Mouse (Mus musculus) effector memory CD4-positive, alpha-beta T cell, adult 7 months (primary cell): ENCODE measurements around the gene Taar7f. TPM values are rescaled to one million over a fixed set of nuclear protein-coding genes. Genes with fewer than 3 reads are reported as not detected.

Experiments used
- polyA plus RNA-seq: library from polyadenylated mRNA; unstranded; fragments of 100-300 nt; shearing (Covaris generic); gene quantifications from one replicate; pipeline ENCODE4 v1.2.1, GENCODE M21; 2017

The Taar7f gene
- not detected for polyA plus RNA-seq

DNA sequence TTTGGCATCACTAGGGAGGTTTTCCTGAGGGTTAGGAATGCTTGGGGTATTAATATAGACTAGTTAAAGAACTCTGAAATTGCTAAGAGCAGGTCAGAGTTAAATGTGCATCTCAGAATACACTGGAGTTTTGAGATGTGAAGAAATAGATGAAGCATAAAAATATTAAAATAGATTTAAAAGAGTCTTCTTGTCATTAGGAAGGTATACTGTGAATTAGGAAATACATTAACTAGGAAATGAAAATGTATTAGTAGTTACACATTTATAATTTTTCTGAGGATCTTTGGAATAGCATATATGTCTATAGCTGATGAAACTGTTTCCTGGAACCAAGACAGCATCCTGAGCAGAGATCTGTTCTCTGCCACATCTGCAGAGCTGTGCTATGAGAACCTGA is at the start of gene Taar7f:
Gene Taar7f, plus strand, starts transcription at position 301 of the 400 bp plus-strand sequence.

DNA sequence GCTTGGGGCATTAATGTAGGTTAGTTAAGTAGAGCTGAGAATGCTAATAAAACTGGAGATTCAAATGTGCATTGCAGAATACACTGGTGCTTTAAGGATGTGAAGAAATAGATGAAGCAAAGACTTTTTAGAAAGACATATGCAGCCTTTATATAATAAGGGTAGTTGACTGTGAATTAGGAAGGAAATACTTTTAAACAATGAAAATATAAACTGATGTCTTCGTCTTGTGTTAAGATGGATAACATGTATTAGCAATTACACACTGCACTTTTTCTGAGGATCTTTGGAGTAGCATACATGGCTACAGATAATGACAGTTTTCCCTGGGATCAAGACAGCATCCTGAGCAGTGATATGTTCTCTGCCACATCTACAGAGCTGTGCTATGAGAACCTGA is 49.7 kb upstream of the Taar7f start, which contains the start of gene Taar7b:
Gene Taar7b, plus strand, starts transcription at position 301 of the 400 bp plus-strand sequence.

DNA sequence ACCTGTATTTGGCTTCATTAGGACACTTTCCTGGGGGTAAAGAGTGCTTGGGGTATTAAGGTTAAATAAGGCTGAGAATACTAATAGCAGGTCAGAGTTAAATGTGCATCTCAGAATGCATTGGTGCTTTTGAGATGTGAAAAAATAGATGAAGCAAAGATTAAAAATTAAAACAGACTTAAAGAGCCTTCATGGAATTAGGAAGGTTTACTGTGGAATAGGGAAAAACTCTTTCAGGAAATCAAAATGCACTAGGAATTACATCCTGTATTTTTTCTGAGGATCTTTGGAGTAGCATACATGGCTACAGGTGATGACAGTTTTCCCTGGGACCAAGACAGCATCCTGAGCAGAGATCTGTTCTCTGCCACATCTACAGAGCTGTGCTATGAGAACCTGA is 22.4 kb upstream of the Taar7f start, which contains the start of gene Taar7d:
Gene Taar7d, plus strand, starts transcription at position 301 of the 400 bp plus-strand sequence.

DNA sequence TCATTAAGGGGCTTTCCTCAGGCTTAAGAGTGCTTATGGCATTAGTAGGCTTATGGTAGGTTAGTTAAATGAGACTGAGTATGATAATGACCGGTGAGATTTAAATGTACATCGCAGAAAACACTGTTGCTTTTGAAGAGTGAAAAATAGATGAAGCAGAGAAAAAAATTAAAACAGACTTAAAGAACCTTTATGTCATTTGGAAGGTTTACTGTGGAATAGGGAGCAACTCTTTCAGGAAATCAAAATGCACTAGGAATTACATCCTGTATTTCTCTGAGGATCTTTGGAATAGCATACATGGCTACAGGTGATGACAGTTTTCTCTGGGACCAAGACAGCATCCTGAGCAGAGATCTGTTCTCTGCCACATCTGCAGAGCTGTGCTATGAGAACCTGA is 12.0 kb upstream of the Taar7f start, which contains the start of gene Taar7e:
Gene Taar7e, plus strand, starts transcription at position 301 of the 400 bp plus-strand sequence.

DNA sequence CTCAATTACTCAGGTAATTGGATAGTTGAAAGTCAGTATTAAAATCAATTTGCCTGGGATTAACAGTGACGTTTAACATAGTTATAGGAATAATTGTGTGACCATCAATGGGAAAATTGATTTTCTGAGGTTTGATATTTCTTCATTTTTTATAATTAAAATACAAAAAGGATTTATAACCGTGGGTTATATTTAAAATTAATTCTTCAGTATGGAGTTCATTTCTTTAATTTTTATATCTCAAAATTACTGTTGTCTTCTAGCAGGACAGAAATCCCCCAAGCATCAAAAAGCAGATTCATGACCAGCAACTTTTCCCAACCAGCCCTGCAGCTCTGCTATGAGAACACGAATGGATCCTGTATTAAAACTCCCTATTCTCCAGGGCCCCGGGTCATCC is 26.9 kb downstream of the Taar7f start, which contains the start of gene Taar8a:
Gene Taar8a, plus strand, starts transcription at position 301 of the 400 bp plus-strand sequence.

DNA sequence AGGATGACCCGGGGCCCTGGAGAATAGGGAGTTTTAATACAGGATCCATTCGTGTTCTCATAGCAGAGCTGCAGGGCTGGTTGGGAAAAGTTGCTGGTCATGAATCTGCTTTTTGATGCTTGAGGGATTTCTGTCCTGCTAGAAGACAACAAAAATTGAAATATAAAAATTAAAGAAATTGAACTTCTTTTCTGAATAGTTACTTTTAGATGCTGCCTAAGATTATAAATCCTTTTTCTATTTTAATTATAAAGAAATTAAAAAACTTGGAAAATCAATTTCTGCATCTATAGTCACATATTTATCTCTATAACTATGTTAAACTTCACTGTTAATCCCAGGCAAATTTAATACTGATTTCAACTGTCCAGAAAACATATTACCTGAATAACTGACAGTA is 42.9 kb downstream of the Taar7f start, which contains the start of gene Taar8b:
Gene Taar8b, minus strand, starts transcription at position 101 of the 400 bp plus-strand sequence.

Other genes starting within 250 kb of the Taar7f start
- 0.28 TPM for gene Vnn3, start 198.0 kb upstream of the Taar7f start, polyA plus RNA-seq
- not detected for gene Vnn1, start 154.8 kb upstream of the Taar7f start, polyA plus RNA-seq
- gene Taar1, start 129.2 kb upstream of the Taar7f start, polyA plus RNA-seq, result not detected
- gene Taar2, start 110.9 kb upstream of the Taar7f start, polyA plus RNA-seq, result not detected
- gene Taar3, start 100.0 kb upstream of the Taar7f start, polyA plus RNA-seq, result not detected
- not detected for gene Taar4, start 89.0 kb upstream of the Taar7f start, polyA plus RNA-seq
- gene Taar5, start 78.8 kb upstream of the Taar7f start, polyA plus RNA-seq, result not detected
- gene Taar6, start 63.9 kb upstream of the Taar7f start, polyA plus RNA-seq, result not detected
- not detected for gene Taar7a, start 56.0 kb upstream of the Taar7f start, polyA plus RNA-seq
- gene Taar7b, start 49.6 kb upstream of the Taar7f start, polyA plus RNA-seq, result not detected
- not detected for gene Taar7d, start 22.3 kb upstream of the Taar7f start, polyA plus RNA-seq
- not detected for gene Taar7e, start 11.9 kb upstream of the Taar7f start, polyA plus RNA-seq
- 0.38 TPM for gene Taar8a, start 27.0 kb downstream of the Taar7f start, polyA plus RNA-seq
- gene Taar8b, start 42.8 kb downstream of the Taar7f start, polyA plus RNA-seq, result not detected
- not detected for gene Taar8c, start 52.4 kb downstream of the Taar7f start, polyA plus RNA-seq
- not detected for gene Taar9, start 60.0 kb downstream of the Taar7f start, polyA plus RNA-seq
- gene Stx7, start 99.8 kb downstream of the Taar7f start, polyA plus RNA-seq, result 19.9 TPM
- gene Moxd1, start 174.0 kb downstream of the Taar7f start, polyA plus RNA-seq, result not detected